Mouse (Mus musculus) testis, postnatal 14 days (tissue): ENCODE measurements around the gene Dnmt3a.

Experiments used
- DNase-seq: peaks from one replicate; pipeline ENCODE4 v3.0.0; 2021; ENCODE audit warnings: low spot score

The Dnmt3a gene

GRCm38 (mm10) chr12:3787041-3787440, 18.8 kb upstream of the Dnmt3a start:
- DNase-seq, result no peak

- DNase-seq, result no peak
These were observed 18.3 kb upstream of the Dnmt3a start for GRCm38 (mm10) chr12:3787541-3787940.

- DNase-seq, result peak; percentile 73
These were observed 17.3 kb upstream of the Dnmt3a start for GRCm38 (mm10) chr12:3788421-3789051.

- no peak for DNase-seq
These were observed 16.1 kb upstream of the Dnmt3a start for GRCm38 (mm10) chr12:3789626-3790185.

- no peak for DNase-seq
These were observed 14.6 kb upstream of the Dnmt3a start for GRCm38 (mm10) chr12:3791257-3791656.

- DNase-seq, result peak; percentile 91
These were observed 14.1 kb upstream of the Dnmt3a start for GRCm38 (mm10) chr12:3791732-3792131.

GRCm38 (mm10) chr12:3792248-3792647, 13.6 kb upstream of the Dnmt3a start:
- no peak for DNase-seq

GRCm38 (mm10) chr12:3795569-3795968, 10.2 kb upstream of the Dnmt3a start:
- DNase-seq, result no peak

- no peak for DNase-seq
These were observed 6.3 kb upstream of the Dnmt3a start for GRCm38 (mm10) chr12:3799551-3799950.

DNA sequence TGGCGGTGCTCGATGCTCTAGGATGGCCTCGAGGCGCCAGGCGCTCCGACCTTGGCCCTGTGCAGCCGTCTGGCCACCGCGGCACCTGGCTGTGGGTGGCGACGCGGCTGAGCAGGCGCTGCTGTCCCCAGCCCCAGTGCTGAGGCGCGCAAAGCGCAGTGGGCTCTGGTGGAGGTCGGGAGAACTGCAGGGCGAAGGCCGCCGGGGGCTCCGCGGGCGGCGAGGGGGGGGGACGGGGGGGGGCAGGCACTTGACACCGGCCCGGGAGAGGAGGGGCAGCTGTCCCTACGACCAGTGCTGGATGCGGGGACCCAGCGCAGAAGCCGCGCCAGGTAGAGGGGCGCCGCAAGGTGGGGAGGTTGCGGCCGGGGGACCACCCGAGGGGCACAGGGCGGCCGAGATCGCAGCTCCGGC, 471 bp downstream of the Dnmt3a start:
- peak; percentile 69 for DNase-seq

- DNase-seq, result peak; percentile 65
These were observed 1.1 kb downstream of the Dnmt3a start for GRCm38 (mm10) chr12:3806703-3807547.

- peak; percentile 80 for DNase-seq
These were observed 2.0 kb downstream of the Dnmt3a start for GRCm38 (mm10) chr12:3807548-3808395.

- DNase-seq, result peak; percentile 70
These were observed 2.7 kb downstream of the Dnmt3a start for GRCm38 (mm10) chr12:3808396-3808981.

DNA sequence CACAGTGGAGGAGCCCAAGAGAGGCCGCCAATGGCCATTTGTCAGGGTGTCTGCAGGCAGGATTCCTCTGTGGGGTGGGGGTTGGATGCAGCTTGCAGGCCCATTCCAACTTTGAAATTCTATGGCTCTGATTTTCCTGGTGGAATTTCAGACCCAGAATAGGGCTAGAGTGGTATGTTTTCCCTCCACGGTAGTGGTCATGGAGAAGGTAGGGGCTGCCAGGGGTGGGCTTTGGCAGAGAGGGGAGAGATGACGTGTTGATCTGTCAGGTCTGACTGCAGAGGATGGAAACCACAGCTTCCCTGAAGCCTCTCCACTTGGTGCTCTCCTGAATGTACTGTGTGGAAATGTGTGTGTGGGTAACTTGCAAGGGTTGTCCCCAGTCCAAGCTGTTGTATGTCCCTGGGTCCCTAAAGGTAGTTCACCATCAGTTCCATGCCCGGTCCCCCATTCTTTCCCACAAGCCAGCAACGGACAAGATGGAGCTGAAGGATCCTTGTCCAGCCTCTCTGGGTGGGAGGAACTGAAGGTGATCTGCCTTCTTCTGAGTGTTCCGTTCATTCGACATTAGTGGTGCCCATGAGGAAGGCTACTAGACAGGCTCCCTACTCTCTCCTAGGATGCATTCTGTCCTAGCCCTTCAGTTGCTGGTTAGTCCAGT, 3.8 kb downstream of the Dnmt3a start:
- DNase-seq, result no peak

DNA sequence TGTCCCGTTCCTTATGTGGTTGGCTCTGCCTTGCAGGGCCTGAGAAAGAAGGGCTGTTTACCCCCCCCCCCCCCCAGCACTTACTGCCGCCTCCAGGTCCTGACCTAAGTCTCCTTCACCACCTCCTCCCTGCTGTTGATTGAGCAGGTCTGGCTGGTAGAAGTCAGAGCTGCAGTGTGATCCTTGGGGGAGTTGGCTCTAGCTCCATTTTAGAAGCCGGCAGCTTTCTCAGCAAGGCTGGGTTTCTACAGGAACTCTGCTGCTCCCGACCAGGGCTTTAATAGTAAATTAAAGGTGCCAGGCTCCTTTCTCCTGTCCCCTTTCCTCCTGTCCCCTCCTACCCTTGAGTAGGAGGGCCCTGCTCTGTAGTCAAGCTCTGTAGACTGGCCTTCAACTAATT, 4.6 kb downstream of the Dnmt3a start:
- DNase-seq, result no peak

- DNase-seq, result no peak
These were observed 5.8 kb downstream of the Dnmt3a start for GRCm38 (mm10) chr12:3811596-3811995.

DNA sequence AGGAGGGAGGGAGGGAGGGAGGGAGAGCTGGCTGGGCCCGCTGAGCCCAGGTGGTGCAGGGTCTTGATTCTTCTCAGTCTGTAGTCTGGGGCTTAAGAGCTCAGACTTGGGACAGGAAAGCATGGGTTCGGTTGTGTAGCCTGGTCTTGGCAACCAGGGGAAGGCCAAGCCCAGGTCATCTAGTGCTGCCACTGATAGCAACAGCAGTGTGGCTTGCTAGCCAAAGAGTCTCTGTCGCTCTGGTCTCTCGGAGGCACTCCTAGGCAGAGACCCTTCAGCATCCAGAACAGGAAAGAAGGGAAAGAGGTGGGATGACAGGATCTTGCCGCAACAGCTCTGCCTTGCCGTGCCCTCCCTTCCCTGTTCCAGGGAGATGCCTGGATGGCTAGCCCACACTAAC, 6.4 kb downstream of the Dnmt3a start:
- DNase-seq, result no peak

GRCm38 (mm10) chr12:3813138-3813537, 7.3 kb downstream of the Dnmt3a start:
- no peak for DNase-seq

GRCm38 (mm10) chr12:3815386-3815785, 9.6 kb downstream of the Dnmt3a start:
- DNase-seq, result no peak

GRCm38 (mm10) chr12:3817033-3817432, 11.2 kb downstream of the Dnmt3a start:
- no peak for DNase-seq

- DNase-seq, result peak; percentile 58
These were observed 11.8 kb downstream of the Dnmt3a start for GRCm38 (mm10) chr12:3817566-3817965.
